Mouse (Mus musculus) T-helper 1 cell (primary cell): Measurements from ENCODE around the gene Kri1.
"Not testable (repeated sequence)": the region's sequence is repeated elsewhere in the genome, so short reads cannot be mapped to it uniquely, and the experiment has no call there.

Source experiments
- in situ Hi-C: fragments of 300-600 bp; cut with MboI, MseI; formaldehyde crosslinking; loops from one replicate; pipeline ENCODE4 v1.15.1; 2025; ENCODE audit warnings: high pct_unique_total_duplicates

Gene Kri1

GRCm38 (mm10) chr9:21287571-21288402 is at the start of gene Kri1:
Kri1 (minus strand) TSS chr9:21287969.
- in situ Hi-C loops: no loop called here

- in situ Hi-C loops: no loop called here
Measured at GRCm38 (mm10) chr9:21336491-21336890, 48.7 kb upstream of the Kri1 start.

GRCm38 (mm10) chr9:21335391-21335790 is 47.6 kb upstream of the Kri1 start:
- in situ Hi-C loops: no loop called here

GRCm38 (mm10) chr9:21334747-21335146 is 47.0 kb upstream of the Kri1 start:
- in situ Hi-C loops: no loop called here

- in situ Hi-C loops: no loop called here
Measured at GRCm38 (mm10) chr9:21333523-21333922, 45.8 kb upstream of the Kri1 start.

- in situ Hi-C loops: no loop called here
Measured at GRCm38 (mm10) chr9:21332161-21333061, 44.6 kb upstream of the Kri1 start.

GRCm38 (mm10) chr9:21331365-21332140 is 43.8 kb upstream of the Kri1 start:
- in situ Hi-C loops: no loop called here

GRCm38 (mm10) chr9:21329699-21330289 is 42.0 kb upstream of the Kri1 start:
- in situ Hi-C loops: no loop called here

- in situ Hi-C loops: no loop called here
Measured at GRCm38 (mm10) chr9:21329041-21329440, 41.3 kb upstream of the Kri1 start.

- in situ Hi-C loops: no loop called here
Measured at GRCm38 (mm10) chr9:21328041-21328440, 40.3 kb upstream of the Kri1 start.

- in situ Hi-C loops: no loop called here
Measured at GRCm38 (mm10) chr9:21327569-21327968, 39.8 kb upstream of the Kri1 start.

- in situ Hi-C loops: no loop called here
Measured at GRCm38 (mm10) chr9:21324269-21324668, 36.5 kb upstream of the Kri1 start.

- in situ Hi-C loops: not testable (repeated sequence)
Measured at GRCm38 (mm10) chr9:21322917-21323297, 35.1 kb upstream of the Kri1 start.

- in situ Hi-C loops: no loop called here
Measured at GRCm38 (mm10) chr9:21322211-21322916, 34.6 kb upstream of the Kri1 start.

- in situ Hi-C loops: no loop called here
Measured at GRCm38 (mm10) chr9:21321513-21321835, 33.7 kb upstream of the Kri1 start.

GRCm38 (mm10) chr9:21320619-21321512 is 33.1 kb upstream of the Kri1 start, which contains the start of gene Slc44a2:
Slc44a2 (plus strand) TSS chr9:21320698.
- in situ Hi-C loops: no loop called here

- in situ Hi-C loops: no loop called here
Measured at GRCm38 (mm10) chr9:21320280-21320618, 32.5 kb upstream of the Kri1 start.

- in situ Hi-C loops: no loop called here
Measured at GRCm38 (mm10) chr9:21319503-21319902, 31.7 kb upstream of the Kri1 start.

GRCm38 (mm10) chr9:21318792-21319191 is 31.0 kb upstream of the Kri1 start:
- in situ Hi-C loops: no loop called here

- in situ Hi-C loops: no loop called here
Measured at GRCm38 (mm10) chr9:21316696-21317095, 28.9 kb upstream of the Kri1 start.
